Mouse (Mus musculus) embryo, embryonic 9.5 days (tissue): ENCODE measurements at regions not wholly inside any gene's neighbourhood (a gene's known extent, or its start where the extent isn't known, plus 50 kb on each side); places are given as distances from the start of the nearest gene placed in this dataset.
"Not testable (repeated sequence)": the region's sequence is repeated elsewhere in the genome, so short reads cannot be mapped to it uniquely, and the experiment has no call there.

ENCODE experiments used
- DNase-seq: peaks from one replicate; pipeline ENCODE4 v3.0.0-alpha.2; 2017; ENCODE audit errors: extremely low spot score

DNA sequence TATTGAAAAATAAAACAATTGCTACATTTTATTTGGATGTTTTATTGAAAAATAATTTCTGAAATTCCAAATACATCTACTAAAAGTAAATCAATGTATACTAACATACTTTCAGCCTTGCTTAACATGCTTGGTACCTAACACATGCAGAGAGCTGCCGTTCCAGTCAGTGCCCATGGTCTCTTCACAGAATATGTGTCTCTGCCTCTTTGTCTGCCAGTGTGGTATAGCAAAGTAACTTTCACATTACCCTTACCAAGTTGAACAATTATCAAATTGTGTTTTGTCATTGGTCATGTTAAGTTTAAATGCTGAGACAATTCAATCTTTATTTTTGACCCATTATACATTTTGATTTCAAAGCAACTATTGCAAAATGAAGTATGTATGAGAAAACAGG lies 1159.2 kb upstream of the Foxg1 start:
- DNase-seq = no peak

GRCm38 (mm10) chr12:48221976-48222800 lies 1160.3 kb upstream of the Foxg1 start:
- peak; percentile 32 for DNase-seq

- DNase-seq = no peak
Measured at GRCm38 (mm10) chr12:48181831-48182230, 1200.6 kb upstream of the Foxg1 start.

DNA sequence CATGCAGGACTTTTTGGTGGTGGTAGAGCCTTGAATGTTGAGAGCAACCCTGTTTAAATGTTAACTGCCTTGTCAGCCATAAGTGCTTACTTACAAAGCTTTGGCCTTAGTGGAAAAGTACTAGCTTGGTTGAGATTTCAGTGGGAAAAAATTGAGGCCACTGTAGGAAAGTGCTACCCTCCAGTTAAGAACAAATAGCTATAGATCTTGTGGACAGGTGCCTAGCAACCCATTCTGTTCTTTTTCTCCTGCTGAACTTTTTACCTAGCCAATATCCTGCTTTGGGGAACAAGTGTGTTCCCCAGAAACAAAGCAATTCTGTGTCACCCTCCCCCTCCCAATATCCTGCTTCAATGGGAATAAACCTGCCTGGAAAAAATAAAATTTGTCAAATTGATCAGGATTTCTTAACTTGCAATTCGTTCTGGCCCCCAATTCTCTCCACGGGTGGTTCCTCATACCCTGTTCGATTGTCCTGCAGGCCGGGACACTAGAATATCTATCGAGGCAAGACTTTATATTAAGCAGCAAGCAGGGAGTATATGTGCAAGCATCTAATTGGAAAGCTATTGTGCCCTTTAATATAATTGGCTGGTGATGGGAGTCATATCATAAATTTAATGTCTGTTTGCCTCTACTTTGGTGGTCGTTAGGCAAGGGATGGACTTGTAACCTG lies 1208.4 kb upstream of the Foxg1 start:
- DNase-seq = peak; percentile 4

DNA sequence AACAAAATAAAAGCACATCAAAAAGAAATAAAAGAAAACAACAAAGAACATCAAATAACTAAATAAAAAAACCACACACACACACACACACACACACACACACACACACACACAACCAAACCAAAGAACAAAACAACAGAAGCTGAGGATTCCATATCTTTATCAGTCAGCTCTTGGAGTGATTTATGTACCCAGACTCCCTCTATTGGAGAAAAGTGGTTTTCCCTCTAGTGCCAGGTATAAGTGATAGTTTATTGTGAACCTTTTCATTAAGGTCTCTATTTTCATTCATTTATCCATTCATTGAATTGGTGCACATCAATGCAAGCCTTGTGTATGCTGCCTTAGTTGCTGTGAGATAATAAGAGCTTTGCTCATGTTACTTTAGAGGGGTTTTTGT lies 1236.3 kb upstream of the Foxg1 start:
- DNase-seq = no peak

- DNase-seq = no peak
Measured at GRCm38 (mm10) chr12:48122996-48123395, 1259.5 kb upstream of the Foxg1 start.

DNA sequence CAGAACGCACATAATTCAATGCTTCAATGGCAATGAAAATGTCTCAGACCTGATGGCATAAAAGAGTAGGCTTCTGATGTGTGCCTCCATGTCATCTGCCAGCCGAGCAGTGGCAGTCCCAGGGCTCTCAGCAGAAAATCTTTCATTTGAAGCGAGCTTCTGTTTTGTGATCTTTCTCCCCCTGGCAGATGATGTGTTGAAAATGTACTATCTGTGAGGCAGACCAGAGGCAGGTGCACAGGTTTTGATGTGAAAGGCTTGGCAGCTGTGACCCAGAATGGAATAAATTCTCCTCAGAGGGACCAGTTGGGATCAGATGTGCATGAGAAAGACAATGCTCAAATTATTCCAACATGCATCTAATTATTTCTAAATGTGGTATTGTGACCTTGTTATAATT lies 1281.0 kb upstream of the Nova1 start:
- no peak for DNase-seq

DNA sequence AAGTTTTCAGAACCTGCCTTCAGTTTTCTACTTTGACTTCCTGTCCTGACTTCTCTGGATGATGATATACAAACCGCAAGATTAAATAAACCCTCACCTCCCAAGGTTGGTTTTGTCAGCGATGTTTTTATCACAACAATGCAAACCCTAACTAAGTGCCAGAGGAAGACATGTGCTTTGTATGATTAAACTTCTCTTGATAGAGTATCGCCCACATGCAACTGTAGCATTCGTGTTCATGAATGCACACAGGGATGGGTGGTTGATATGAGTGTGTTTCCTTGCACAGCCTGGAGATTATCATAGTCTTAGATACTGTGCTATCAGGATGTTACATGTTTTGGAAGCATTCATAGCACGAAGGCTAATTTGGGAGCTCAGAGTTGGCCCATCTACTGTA lies 1268.3 kb upstream of the Nova1 start:
- DNase-seq = no peak

DNA sequence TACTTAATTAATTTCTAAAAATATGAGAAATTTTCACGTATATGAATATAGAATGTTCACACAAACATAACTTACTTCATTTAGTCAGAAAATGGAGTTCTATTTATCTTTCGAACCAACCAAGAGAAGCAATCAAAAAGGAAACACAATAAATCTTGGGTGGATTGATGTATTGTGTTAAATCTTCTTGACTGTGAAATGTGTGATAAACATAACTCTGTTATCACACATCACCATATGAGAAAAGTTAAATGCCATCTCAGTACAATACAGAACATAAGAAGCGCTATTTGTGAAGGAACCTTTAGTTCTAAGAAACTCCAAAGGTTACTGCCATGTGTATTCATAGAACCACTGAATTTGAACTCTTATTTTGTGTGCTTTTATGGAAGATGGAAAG lies 1264.6 kb upstream of the Nova1 start:
- DNase-seq = no peak

- DNase-seq = no peak
Measured at GRCm38 (mm10) chr12:48062620-48062942, 1243.9 kb upstream of the Nova1 start.

- no peak for DNase-seq
Measured at GRCm38 (mm10) chr12:48061898-48062619, 1243.3 kb upstream of the Nova1 start.

- peak; percentile 1 for DNase-seq
Measured at GRCm38 (mm10) chr12:48020416-48020815, 1201.7 kb upstream of the Nova1 start.

DNA sequence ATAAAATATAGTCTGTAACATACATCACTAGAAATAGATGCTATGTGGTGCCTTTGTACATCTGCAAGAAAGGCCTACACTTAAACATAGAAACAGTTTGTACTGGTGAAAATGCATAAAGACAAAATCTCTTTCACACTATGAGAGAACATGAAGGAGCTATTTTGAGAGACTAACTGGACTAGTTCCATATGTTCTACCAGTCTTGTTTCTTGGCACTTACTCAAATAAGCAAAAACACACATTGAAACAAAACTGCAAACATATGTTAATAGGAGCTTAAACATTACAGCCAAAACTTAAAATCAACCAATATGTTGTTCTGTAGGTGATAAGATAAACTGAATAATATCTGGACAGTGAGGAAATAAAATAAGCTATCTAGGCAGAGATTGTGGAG lies 1157.1 kb upstream of the Nova1 start:
- DNase-seq = no peak

DNA sequence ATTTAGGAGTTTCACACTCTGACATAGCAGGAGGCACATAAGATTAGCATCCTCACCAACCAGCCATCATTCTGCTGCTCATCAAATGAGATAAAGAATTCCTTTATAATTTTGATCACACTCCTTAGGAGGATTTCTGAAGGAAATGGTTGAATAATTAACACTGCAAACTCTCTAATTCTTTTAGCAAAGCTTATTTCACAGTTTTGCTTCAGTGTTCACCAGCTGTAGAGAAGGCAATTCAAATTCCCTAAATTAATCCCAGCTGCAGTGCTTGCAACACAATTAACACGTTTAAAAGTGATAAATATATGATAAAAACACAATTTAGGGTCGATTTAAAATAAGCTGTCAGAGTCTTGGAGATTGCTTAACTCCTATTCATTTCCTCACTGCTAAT lies 1150.9 kb upstream of the Nova1 start:
- DNase-seq = no peak

DNA sequence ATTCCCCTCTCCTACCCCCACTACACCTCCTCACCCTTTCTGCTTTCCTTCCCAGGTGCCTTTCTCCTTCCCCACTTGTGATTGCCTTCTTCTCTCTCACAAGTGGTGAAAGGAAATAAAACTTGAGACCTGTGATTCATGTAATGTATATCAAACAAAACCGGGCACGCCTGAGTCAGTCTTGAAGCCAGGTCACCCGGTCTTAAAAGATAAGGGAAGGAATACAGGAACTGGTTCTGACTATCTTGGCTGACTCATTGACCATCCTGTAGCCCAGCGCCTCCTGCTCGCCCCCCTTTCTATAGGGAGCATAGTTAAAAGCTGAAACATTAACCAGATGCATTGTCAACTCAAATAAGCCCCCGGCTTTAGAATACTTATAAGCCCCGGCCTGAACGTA lies 1135.6 kb upstream of the Nova1 start:
- DNase-seq = no peak

DNA sequence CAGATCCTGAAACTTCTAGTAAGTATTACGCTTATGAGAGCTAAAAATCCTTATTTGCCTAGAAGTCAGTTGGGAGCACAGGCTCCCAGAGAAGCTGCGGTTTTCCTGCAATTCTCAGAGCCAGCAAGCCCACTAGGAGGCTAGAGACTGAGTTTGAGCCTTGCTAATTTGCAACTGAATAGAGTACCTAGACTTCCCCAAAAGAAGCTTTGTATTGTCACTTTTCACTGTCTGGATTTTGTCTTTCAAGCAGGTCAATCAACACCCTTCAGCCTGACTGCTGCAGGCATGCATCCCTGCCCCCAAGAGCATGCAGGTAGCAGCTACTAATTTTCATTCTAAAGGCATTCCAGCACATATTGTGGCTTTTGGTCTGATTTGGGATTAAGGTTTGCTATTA lies 1120.8 kb upstream of the Nova1 start:
- not testable (repeated sequence) for DNase-seq

DNA sequence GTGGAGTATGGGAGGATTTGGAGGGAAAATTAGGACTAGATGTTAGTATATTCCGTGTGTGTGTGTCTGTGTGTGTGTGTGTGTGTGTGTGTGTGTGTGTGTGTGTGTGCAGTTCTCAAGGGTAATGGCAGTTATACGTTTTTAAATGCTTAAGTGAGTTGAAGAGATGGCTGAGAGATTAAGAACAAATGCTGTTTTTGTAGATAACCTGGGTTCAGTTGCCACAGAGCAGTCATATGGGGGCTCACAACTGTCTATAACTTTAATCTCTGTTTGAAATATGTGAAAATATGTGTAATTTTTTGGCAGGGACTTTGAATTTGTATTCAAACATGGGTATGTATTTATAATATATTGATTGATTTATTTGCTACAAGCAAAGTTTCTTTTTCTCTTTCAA lies 1108.3 kb upstream of the Nova1 start:
- DNase-seq = no peak
